Mouse (Mus musculus) stomach, postnatal 0 days (tissue): ENCODE measurements at regions not wholly inside any gene's neighbourhood (a gene's known extent, or its start where the extent isn't known, plus 50 kb on each side); places are given as distances from the start of the nearest gene placed in this dataset.

Experiments used
- CTCF ChIP-seq: IDR thresholded peaks from 2 replicates; pipeline ENCODE4 v1.5.1; 2016; ENCODE audit warnings: antibody characterized with exemption, low read depth, mild to moderate bottlenecking, moderate library complexity
- EP300 ChIP-seq: optimal IDR thresholded peaks from 2 replicates; pipeline ENCODE3; 2016; ENCODE audit warnings: antibody characterized with exemption

- TF ChIP-seq CTCF (no peak), EP300 (no peak)
Observed at GRCm38 (mm10) chr13:34824157-34824556, 50.9 kb upstream of the Prpf4b start.
